Mouse (Mus musculus): ENCODE measurements around the gene BC034090. TPM values are rescaled to one million over a fixed set of nuclear protein-coding genes. Genes with fewer than 3 reads are reported as not detected.

BC034090 gene
- polyA plus RNA-seq, 1 experiment from 2014 or later, result 8.2 TPM

DNA sequence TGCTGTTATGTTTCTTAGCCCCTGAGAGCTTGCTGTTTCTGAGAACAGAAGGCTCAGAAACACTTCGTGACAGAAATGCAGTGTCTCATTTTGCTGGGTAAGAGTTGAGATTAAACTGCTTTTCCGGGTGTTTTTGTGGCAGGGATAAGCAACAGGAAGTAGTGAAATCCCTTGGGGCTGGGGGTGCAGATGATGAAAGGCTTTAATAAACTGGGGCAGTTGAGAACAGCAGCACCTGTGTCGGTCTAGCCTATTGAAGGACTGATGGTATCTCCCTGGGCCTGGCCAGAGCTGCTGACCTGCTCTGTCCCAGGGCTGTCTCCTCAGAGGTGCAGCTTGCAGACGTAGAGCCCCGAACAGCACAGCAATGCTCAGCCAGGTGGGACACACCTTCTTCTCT, 41.8 kb downstream of the BC034090 start:
- no peak overlapping the region for H3K4me3 ChIP-seq (ENCODE audit: low read length)
- H3K9ac ChIP-seq (replicated peaks; ENCODE audit: low read length), result no peak overlapping the region; the same call in 1 of the 2 replicates
- ATAC-seq (ENCODE audit: low FRiP score, low TSS enrichment), result no peak
- H3K27me3 ChIP-seq (ENCODE audit: insufficient read depth, low read length), result no peaks in the 10 kb centered on the region
- no peaks in the 10 kb centered on the region for H3K9me3 ChIP-seq (ENCODE audit: low read length)
- 74% methylated on average over 5 of the region's 5 CpGs for WGBS
- peaks cover 22% of the 10 kb centered on the region for H3K4me1 ChIP-seq (ENCODE audit: insufficient read depth, low read length)
- H3K4me2 ChIP-seq (replicated peaks; ENCODE audit: low read depth, low read length), result no peak overlapping the region
- H3K27ac ChIP-seq (ENCODE audit: low read length), result 0 out of 2 replicates have a peak overlapping the region, but pooled peaks have one; percentile 11
- peaks cover 37% of the 10 kb centered on the region for H3K36me3 ChIP-seq (ENCODE audit: insufficient read depth, low read length)

DNA sequence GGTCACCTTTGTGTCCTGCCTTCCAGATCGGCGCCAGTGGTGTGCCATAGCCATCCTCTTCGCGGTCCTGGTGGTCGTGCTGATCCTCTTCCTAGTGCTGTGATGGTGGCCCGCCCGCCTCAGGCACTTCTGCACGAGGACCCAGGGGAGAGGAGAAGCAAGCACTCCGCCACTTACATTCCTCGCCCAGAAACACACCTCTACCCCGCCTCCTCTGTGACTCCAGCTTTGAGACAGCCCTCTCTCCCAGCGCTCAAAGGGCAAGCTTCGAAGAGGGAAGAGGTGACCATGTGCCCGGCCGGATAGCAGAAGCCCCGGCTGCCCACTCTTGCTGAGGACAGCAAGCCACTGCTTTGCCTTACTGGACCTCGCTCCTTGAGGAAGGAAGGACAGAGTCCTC, 42.3 kb downstream of the BC034090 start:
- Histone ChIP-seq H3K4me1 (ENCODE audit: insufficient read depth, low read length) (peaks cover 22% of the 10 kb centered on the region), H3K4me2 (replicated peaks; ENCODE audit: low read depth, low read length) (no peak overlapping the region), H3K27me3 (ENCODE audit: insufficient read depth, low read length) (no peaks in the 10 kb centered on the region), H3K4me3 (ENCODE audit: low read length) (no peak overlapping the region), H3K36me3 (ENCODE audit: insufficient read depth, low read length) (peaks cover 36% of the 10 kb centered on the region), H3K9ac (replicated peaks; ENCODE audit: low read length) (no peak overlapping the region; the same call in 1 of the 2 replicates), H3K9me3 (ENCODE audit: low read length) (no peaks in the 10 kb centered on the region), H3K27ac (ENCODE audit: low read length) (0 out of 2 replicates have a peak overlapping the region, but pooled peaks have one; percentile 11)
- 0 out of 2 replicates have a peak, but pooled peaks have one; percentile 21 for ATAC-seq (ENCODE audit: low FRiP score, low TSS enrichment)
- WGBS, result 75% methylated on average over 17 of the region's 17 CpGs

DNA sequence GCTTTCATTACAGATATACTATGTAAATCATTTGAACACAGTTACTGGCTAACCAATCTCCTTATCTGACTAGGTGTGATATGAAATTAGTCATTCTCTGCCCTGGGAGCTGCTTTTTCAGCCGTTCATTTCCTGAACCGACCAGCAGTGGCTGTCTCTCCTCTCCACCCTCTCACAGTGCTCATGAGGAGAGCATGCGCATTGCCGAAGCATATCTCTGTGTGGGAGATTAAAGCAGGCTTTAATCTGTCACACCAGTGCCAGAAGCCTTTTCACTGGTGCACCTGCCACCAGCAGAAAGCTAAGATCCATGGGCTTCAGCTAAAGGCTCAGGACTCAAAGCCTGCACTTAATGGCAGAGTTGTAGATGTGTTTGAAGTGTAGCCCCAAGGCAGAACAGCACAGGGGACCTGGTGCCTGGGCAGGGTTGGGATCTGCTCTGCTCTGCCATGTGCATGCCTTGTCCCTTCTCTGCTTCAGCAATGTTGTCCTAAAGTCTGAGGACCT, 42.8 kb downstream of the BC034090 start:
- H3K27me3 ChIP-seq (ENCODE audit: insufficient read depth, low read length), result no peaks in the 10 kb centered on the region
- peak; percentile 20; the same call in 1 of the 2 replicates for ATAC-seq (ENCODE audit: low FRiP score, low TSS enrichment)
- H3K4me3 ChIP-seq (ENCODE audit: low read length), result no peak overlapping the region
- H3K4me2 ChIP-seq (replicated peaks; ENCODE audit: low read depth, low read length), result no peak overlapping the region
- H3K36me3 ChIP-seq (ENCODE audit: insufficient read depth, low read length), result peaks cover 36% of the 10 kb centered on the region
- no peak overlapping the region for H3K9ac ChIP-seq (replicated peaks; ENCODE audit: low read length)
- peaks cover 20% of the 10 kb centered on the region for H3K4me1 ChIP-seq (ENCODE audit: insufficient read depth, low read length)
- no peaks in the 10 kb centered on the region for H3K9me3 ChIP-seq (ENCODE audit: low read length)
- 65% methylated on average over 4 of the region's 4 CpGs for WGBS
- no peak overlapping the region for H3K27ac ChIP-seq (ENCODE audit: low read length)

DNA sequence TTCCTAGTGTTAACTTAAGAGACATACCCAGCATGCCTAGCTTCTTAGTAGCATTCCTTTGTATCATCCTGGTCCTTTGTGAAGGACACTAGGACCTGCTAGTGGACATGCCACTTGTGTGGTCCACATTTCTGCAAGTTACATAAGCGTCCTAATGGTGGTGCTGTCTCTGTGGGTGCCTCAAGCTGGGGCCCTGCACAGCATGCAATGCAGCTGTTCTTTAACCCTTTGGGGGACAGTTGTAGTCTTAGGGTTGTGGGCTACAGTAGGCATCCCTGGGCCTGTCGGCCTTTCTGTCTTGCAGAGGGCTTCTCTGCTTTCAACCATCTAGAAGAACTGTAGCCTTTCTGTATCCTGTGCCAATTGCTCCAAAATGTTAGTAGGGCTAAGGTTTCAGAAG, 43.3 kb downstream of the BC034090 start:
- no peak overlapping the region for H3K4me2 ChIP-seq (replicated peaks; ENCODE audit: low read depth, low read length)
- peaks cover 36% of the 10 kb centered on the region for H3K36me3 ChIP-seq (ENCODE audit: insufficient read depth, low read length)
- H3K27ac ChIP-seq (ENCODE audit: low read length), result no peak overlapping the region
- no peak for ATAC-seq (ENCODE audit: low FRiP score, low TSS enrichment)
- peaks cover 16% of the 10 kb centered on the region for H3K4me1 ChIP-seq (ENCODE audit: insufficient read depth, low read length)
- no peaks in the 10 kb centered on the region for H3K9me3 ChIP-seq (ENCODE audit: low read length)
- H3K9ac ChIP-seq (replicated peaks; ENCODE audit: low read length), result no peak overlapping the region
- no peaks in the 10 kb centered on the region for H3K27me3 ChIP-seq (ENCODE audit: insufficient read depth, low read length)
- no peak overlapping the region for H3K4me3 ChIP-seq (ENCODE audit: low read length)
- WGBS, result 51% methylated on average over 2 of the region's 2 CpGs

DNA sequence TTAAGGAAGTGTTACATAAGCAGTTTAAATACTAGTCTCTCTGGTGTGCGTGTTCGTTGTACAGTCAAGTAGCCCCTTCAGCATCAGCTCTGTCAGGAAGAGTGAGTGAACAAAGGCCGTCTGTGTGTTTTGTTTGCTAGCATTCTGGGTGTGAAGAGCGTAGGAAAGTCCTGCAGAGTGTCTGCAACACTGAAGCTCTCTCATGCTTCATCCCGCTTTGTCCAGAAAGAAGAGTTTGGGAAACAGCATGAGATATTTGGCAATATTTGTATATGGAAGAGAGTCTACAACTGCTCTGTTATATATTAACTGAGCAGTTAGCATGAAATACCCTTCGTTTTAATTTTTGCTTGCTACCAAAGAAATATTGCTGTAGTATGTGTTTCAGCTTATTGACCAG, 44.7 kb downstream of the BC034090 start:
- 81% methylated on average over 6 of the region's 6 CpGs for WGBS
- H3K27ac ChIP-seq (ENCODE audit: low read length), result no peak overlapping the region
- H3K9me3 ChIP-seq (ENCODE audit: low read length), result no peaks in the 10 kb centered on the region
- H3K27me3 ChIP-seq (ENCODE audit: insufficient read depth, low read length), result no peaks in the 10 kb centered on the region
- H3K36me3 ChIP-seq (ENCODE audit: insufficient read depth, low read length), result peaks cover 35% of the 10 kb centered on the region
- no peak overlapping the region for H3K4me2 ChIP-seq (replicated peaks; ENCODE audit: low read depth, low read length)
- ATAC-seq (ENCODE audit: low FRiP score, low TSS enrichment), result no peak
- H3K9ac ChIP-seq (replicated peaks; ENCODE audit: low read length), result no peak overlapping the region
- H3K4me1 ChIP-seq (ENCODE audit: insufficient read depth, low read length), result peaks cover 11% of the 10 kb centered on the region
- H3K4me3 ChIP-seq (ENCODE audit: low read length), result no peak overlapping the region

DNA sequence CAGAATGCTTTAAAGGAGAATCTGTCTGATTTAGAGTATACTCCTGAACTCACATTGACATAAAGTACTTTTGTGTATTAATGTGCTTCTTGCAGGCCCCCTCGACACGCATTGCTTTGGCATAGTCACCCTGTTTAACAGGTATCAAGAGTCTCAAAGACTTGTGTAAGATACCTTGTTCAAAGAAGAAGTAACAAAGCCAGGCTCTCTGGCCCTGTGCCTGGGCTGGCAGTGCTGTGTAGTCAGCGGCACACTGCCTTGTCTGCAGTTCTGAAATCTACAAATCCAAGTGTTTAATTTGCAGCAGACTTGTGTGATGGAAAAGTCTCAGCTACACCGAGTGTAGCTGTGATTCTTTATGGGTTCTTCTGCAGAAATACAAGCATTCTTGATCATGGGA, 47.6 kb downstream of the BC034090 start:
- Histone ChIP-seq H3K4me2 (replicated peaks; ENCODE audit: low read depth, low read length) (no peak overlapping the region), H3K4me1 (ENCODE audit: insufficient read depth, low read length) (peaks cover 11% of the 10 kb centered on the region), H3K36me3 (ENCODE audit: insufficient read depth, low read length) (peaks cover 35% of the 10 kb centered on the region), H3K4me3 (ENCODE audit: low read length) (no peak overlapping the region), H3K27me3 (ENCODE audit: insufficient read depth, low read length) (no peaks in the 10 kb centered on the region), H3K27ac (ENCODE audit: low read length) (no peak overlapping the region), H3K9ac (replicated peaks; ENCODE audit: low read length) (no peak overlapping the region), H3K9me3 (ENCODE audit: low read length) (no peaks in the 10 kb centered on the region)
- 87% methylated on average over 4 of the region's 4 CpGs for whole genome bisulfite sequencing
- ATAC-seq (ENCODE audit: low FRiP score, low TSS enrichment), result no peak

- Histone ChIP-seq H3K4me1 (ENCODE audit: insufficient read depth, low read length) (peaks cover 6% of the 10 kb centered on the region; the same call in 1 of the 2 replicates), H3K9ac (replicated peaks; ENCODE audit: low read length) (no peak overlapping the region), H3K9me3 (ENCODE audit: low read length) (no peaks in the 10 kb centered on the region), H3K4me2 (replicated peaks; ENCODE audit: low read depth, low read length) (no peak overlapping the region), H3K27me3 (ENCODE audit: insufficient read depth, low read length) (no peaks in the 10 kb centered on the region), H3K27ac (ENCODE audit: low read length) (0 out of 2 replicates have a peak overlapping the region, but pooled peaks have one; percentile 17), H3K36me3 (ENCODE audit: insufficient read depth, low read length) (peaks cover 57% of the 10 kb centered on the region), H3K4me3 (ENCODE audit: low read length) (no peak overlapping the region)
- WGBS, result 63% methylated on average over 15 of the region's 15 CpGs
- ATAC-seq (ENCODE audit: low FRiP score, low TSS enrichment), result peak; percentile 69; the same call in 1 of the 2 replicates
These were observed 51.4 kb downstream of the BC034090 start for GRCm38 (mm10) chr1:155192805-155193368.

DNA sequence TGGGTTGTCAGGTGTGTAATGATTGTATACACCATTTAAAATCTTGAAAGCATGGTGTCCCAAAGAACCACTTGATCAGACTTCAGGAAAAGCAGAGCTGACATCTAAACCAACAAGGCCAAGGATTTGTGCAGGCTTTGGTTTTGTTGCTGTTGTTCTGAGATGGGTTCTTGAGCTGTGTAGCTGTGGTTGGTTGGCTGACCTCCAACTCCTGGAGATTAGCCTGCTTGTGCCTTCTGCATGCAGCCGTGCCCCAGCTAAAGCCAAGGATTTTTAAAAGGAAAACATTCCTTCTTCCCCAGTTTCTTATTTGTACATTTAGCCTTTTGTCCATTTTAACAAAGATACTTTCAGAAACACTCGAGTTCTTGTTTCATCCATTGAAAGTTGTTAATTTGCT, 52.6 kb downstream of the BC034090 start:
- no peak for ATAC-seq (ENCODE audit: low FRiP score, low TSS enrichment)
- Histone ChIP-seq H3K36me3 (ENCODE audit: insufficient read depth, low read length) (peaks cover 58% of the 10 kb centered on the region), H3K27me3 (ENCODE audit: insufficient read depth, low read length) (no peaks in the 10 kb centered on the region), H3K9me3 (ENCODE audit: low read length) (no peaks in the 10 kb centered on the region), H3K4me3 (ENCODE audit: low read length) (no peak overlapping the region), H3K27ac (ENCODE audit: low read length) (no peak overlapping the region), H3K4me2 (replicated peaks; ENCODE audit: low read depth, low read length) (no peak overlapping the region), H3K4me1 (ENCODE audit: insufficient read depth, low read length) (peaks cover 6% of the 10 kb centered on the region; the same call in 1 of the 2 replicates), H3K9ac (replicated peaks; ENCODE audit: low read length) (no peak overlapping the region)
- 87% methylated on average over 2 of the region's 2 CpGs for WGBS

- ATAC-seq (ENCODE audit: low FRiP score, low TSS enrichment), result no peak
- 89% methylated on average over 8 of the region's 8 CpGs for WGBS
- H3K36me3 ChIP-seq (ENCODE audit: insufficient read depth, low read length), result peaks cover 58% of the 10 kb centered on the region
These were observed 53.0 kb downstream of the BC034090 start for GRCm38 (mm10) chr1:155191219-155191618.

GRCm38 (mm10) chr1:155188656-155189055, 55.6 kb downstream of the BC034090 start:
- Histone ChIP-seq H3K27ac (ENCODE audit: low read length) (no peak overlapping the region), H3K27me3 (ENCODE audit: insufficient read depth, low read length) (no peaks in the 10 kb centered on the region), H3K36me3 (ENCODE audit: insufficient read depth, low read length) (peaks cover 53% of the 10 kb centered on the region), H3K4me1 (ENCODE audit: insufficient read depth, low read length) (peaks cover 6% of the 10 kb centered on the region; the same call in 1 of the 2 replicates), H3K9me3 (ENCODE audit: low read length) (no peaks in the 10 kb centered on the region), H3K4me2 (replicated peaks; ENCODE audit: low read depth, low read length) (no peak overlapping the region), H3K9ac (replicated peaks; ENCODE audit: low read length) (no peak overlapping the region), H3K4me3 (ENCODE audit: low read length) (no peak overlapping the region)
- 98% methylated on average over 4 of the region's 4 CpGs for WGBS
- no peak for ATAC-seq (ENCODE audit: low FRiP score, low TSS enrichment)

More at GRCm38 (mm10) chr1:155191219-155191618, 53.0 kb downstream of the BC034090 start:
- Histone ChIP-seq H3K4me3 (ENCODE audit: low read length) (no peak overlapping the region), H3K4me1 (ENCODE audit: insufficient read depth, low read length) (peaks cover 6% of the 10 kb centered on the region; the same call in 1 of the 2 replicates), H3K4me2 (replicated peaks; ENCODE audit: low read depth, low read length) (no peak overlapping the region), H3K27ac (ENCODE audit: low read length) (no peak overlapping the region), H3K9me3 (ENCODE audit: low read length) (no peaks in the 10 kb centered on the region), H3K27me3 (ENCODE audit: insufficient read depth, low read length) (no peaks in the 10 kb centered on the region), H3K9ac (replicated peaks; ENCODE audit: low read length) (no peak overlapping the region)

Measured in kidney, embryonic 16.5 days (tissue).